Mouse (Mus musculus) urinary bladder, postnatal 14 days (tissue): ENCODE data around the gene Hspa1l.
"Not testable (repeated sequence)": the region's sequence is repeated elsewhere in the genome, so short reads cannot be mapped to it uniquely, and the experiment has no call there.

ENCODE experiments used
- DNase-seq: peaks from one replicate; pipeline ENCODE4 v3.0.0; 2021; ENCODE audit warnings: low spot score

Gene Hspa1l

DNA sequence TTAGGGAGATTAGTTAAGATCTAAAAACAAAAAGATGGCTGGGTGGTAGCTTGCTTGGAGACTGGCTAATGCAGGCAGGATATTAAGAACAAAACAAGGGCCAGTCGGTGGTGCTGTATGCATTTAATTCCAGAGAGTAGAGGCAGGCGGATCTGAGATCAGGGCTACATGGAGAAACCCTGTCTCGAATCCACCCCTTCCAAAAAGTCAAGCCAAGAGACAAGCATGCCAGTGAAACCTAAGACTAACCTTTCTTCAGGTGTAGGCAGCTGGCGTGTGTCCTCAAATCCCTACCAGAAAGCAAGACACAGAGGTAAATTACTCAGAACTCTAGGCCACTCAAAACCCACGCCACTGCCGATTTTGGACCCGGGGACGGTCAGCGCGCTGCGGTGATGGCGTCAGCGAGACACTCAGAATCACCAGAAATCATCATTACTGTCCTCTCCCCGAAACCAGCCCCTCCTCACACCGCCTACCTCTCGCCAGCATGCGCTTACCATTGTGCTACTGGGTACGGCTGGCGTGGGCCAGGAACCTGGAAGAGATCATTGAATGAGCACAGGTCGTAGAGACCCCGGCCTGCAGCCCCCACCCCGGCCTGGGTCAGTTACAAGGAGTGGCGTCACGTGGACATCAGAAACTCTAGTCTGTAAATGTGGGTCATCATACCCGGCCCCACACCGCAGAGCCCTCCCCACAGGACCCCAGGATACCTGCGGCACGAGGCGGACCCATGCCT lies 20.7 kb upstream of the Hspa1l start:
- no peak for DNase-seq

DNA sequence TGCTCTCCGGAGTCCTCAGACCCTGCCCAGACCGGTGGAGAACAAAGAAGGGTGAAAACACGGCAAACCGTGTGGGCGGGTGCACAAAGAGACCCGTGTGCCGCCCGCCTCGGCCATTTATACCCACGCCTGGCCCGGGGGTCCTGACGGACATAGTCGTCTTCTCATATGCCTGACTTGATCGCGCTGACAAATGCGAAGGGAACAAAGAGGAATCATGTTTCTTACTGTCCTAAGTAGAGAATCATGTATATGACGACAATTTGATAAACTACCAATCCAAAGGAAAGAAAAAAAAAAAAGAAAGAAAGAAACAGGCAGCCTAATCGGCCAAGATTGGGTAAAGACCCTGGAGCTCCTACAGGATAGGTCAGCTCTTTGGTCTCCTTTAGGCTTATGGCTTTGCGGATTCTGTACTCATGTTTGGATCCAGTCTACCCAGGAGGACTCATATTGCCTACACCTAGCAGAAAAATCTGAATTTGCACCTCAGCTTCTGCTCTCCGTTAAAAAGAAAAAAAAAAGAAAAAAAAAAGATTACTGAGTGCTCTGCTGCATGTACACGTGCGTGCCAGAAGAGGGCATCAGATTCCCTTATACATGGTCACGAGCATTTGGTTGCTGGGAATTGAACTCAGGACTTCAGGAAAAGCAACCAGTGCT lies 20.0 kb upstream of the Hspa1l start:
- DNase-seq, result peak; percentile 84

DNA sequence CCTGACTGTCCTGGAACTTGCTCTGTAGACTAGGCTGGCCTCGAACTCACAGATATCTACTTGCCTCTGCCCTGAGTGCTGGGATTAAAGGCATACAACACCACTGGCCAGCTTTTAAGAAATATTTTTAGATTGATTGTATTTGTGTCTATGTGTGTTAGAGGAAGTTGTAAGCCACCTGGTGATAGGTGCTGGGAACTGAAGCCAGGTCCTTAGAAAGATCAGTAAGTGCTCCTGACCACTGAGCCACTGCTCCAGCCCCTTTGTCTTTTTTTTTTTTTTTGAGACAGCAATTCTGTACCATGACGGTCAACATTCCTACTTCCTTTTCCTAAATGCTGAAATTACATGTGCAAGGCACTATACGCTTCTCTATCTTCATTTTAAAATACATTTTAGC lies 19.2 kb upstream of the Hspa1l start:
- DNase-seq, result no peak

DNA sequence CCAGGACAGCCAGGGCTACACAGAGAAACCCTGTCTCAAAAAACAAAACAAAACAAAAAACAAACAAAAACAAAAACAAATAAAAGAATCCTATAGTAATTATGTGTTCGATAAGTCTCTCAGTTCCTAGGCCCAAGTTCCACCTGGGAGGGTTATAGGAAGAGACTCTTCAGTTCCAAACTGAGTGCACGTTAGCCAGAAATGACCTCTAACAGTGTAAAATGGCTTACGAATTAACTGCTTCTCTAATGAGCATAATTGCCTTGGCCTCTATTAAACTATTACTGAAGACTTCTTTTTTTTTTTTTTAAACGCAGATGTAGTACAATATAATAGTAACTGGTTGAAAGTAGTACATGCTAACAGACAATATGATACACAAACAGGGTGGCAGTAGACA lies 18.6 kb upstream of the Hspa1l start:
- DNase-seq, result no peak

DNA sequence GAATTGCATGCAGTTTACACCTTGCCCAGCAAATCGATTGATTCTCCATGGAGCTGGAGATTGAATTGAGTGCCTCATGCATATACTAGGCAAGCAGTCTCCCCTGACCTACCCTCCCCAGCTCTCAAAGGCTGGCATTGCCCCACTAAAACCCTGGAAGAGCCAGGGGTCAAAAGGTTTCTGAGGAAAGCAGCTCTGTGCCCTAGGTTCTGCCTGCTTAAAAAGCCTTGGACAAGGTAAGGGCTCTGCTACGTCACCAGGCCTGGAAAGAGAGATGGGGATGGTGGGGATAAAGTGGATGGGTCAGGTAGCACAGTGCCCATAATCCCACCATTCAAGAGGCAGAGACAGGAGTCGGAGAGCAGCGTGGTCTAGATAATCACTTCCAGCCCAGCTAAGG lies 17.7 kb upstream of the Hspa1l start:
- no peak for DNase-seq

DNA sequence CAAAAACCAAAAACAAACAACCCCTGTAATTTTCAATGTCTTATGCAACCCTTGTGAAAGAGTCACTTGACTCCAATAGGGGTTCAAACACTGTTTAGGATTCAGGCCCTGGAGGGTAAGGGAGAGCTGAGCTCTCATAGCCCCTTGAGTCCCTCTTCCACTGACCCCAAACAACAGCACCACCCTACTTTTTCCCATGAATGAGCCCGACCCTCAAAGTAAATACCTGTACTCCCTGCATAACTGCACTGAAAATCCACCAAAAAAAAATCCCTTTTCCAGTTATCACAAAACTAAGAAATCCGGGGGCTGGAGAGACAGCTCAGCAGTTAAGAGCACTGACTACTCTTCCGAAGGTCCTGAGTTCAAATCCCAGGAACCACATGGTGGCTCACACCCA lies 16.6 kb upstream of the Hspa1l start:
- DNase-seq, result no peak

DNA sequence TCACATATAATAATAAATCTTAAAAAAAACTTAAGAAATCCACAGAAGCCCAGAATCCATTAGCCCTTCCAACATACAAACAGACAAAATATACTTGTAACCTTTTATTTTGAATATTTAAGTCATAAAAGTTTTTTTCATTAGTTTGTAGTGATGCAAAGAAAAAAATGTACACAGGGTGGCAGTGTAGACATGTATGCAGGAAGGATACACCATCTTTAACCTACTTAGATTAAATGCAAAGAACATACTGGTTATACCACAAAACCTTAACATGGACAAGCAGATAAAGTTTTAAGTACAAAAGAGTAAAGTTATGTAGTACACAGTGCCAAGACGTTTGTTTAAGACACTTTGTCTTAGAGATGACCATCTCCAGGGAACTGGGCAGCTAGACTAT lies 16.2 kb upstream of the Hspa1l start:
- no peak for DNase-seq

DNA sequence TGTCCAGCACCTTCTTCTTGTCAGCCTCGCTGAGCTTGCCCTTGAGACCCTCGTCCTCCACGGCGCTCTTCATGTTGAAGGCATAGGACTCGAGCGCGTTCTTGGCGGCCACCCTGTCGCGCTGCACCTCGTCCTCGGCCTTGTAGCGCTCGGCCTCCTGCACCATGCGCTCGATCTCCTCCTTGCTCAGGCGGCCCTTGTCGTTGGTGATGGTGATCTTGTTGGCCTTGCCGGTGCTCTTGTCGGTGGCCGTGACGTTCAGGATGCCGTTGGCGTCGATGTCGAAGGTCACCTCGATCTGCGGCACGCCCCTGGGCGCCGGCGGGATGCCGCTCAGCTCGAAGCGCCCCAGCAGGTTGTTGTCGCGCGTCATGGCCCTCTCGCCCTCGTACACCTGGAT lies 15.2 kb upstream of the Hspa1l start:
- DNase-seq, result not testable (repeated sequence)

DNA sequence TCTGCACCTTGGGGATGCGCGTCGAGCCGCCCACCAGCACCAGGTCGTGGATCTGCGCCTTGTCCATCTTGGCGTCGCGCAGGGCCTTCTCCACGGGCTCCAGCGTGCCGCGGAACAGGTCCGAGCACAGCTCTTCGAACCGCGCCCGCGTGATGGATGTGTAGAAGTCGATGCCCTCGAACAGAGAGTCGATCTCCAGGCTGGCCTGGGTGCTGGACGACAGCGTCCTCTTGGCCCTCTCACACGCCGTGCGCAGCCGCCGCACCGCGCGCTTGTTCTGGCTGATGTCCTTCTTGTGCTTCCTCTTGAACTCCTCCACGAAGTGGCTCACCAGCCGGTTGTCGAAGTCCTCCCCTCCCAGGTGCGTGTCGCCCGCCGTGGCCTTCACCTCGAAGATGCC lies 14.5 kb upstream of the Hspa1l start:
- not testable (repeated sequence) for DNase-seq

DNA sequence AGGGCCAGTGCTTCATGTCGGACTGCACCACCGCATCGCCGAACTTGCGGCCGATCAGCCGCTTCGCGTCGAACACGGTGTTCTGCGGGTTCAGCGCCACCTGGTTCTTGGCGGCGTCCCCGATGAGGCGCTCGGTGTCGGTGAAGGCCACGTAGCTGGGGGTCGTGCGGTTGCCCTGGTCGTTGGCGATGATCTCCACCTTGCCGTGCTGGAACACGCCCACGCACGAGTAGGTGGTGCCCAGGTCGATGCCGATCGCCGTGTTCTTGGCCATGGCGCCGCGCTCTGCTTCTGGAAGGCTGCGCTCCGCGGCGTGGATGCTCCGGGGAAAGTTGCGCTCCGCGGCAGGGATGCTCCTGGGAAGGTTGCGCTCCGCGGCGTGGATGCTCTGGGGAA lies 13.8 kb upstream of the Hspa1l start:
- DNase-seq, result not testable (repeated sequence)

DNA sequence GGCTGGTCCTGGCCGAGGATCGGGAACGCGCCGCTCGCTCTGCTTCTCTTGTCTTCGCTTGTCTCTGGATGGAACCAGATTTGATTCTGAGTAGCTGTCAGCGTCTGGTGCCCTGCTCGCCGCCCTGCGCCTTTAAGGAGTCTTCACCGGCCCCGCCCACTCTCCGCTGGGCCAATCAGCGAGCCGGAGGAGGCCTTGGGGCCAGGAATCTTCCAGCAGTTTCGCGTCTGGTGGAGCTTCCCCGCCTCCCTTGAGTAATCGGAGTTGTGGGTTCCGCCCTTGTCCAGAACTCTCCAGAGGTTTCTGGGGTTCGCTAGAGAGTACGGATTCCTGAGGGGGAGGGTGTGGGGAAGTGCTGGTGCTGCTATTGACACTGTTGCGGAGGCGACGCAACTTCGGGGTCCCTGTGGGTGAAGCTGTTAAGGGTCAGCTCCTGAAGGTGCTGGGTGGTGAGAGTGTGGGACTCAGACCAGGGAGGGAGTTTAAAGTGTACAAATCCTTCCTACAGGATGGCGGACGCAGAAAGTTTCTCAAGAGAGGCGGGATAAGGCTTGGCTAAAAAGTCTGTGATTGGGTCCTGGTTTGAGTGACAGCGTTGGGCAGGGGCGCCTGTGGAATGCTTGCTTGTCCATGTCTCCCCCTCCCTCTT lies 13.2 kb upstream of the Hspa1l start, which contains the start of gene Hspa1b:
Gene Hspa1b (minus strand): TSS at position 109 of the 649 bp plus-strand sequence.
- DNase-seq, result peak; percentile 85

DNA sequence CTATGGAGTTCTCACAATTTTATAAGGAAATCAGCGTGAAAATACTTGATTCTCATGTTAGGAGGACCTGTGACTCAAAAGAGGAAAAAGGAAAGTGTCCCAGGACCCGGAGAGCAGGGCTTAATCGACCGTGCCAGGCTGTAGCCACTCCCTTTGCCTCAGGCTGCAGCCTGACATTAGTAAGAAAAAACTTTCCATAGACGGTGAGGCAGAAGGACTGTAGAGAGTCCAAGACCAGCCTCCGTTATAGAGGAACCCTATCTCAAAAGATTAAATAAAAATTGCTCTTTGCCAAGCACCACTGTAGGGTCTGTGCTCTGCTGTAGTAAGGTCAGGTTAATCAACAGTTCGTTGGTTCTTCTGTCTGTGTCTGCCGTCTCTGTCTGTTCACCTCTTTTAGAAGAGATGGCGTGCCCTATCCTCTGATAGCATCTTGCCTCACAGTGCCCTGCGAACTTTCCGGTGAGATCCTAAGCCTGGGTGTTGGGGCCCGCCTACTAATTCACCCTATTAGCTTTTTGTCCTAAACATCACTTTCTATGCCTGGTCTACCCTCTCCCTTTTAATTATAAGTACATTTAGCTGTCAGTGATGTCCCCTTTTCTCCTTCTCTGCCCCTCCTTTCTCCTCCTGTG lies 12.5 kb upstream of the Hspa1l start:
- DNase-seq, result peak; percentile 68

DNA sequence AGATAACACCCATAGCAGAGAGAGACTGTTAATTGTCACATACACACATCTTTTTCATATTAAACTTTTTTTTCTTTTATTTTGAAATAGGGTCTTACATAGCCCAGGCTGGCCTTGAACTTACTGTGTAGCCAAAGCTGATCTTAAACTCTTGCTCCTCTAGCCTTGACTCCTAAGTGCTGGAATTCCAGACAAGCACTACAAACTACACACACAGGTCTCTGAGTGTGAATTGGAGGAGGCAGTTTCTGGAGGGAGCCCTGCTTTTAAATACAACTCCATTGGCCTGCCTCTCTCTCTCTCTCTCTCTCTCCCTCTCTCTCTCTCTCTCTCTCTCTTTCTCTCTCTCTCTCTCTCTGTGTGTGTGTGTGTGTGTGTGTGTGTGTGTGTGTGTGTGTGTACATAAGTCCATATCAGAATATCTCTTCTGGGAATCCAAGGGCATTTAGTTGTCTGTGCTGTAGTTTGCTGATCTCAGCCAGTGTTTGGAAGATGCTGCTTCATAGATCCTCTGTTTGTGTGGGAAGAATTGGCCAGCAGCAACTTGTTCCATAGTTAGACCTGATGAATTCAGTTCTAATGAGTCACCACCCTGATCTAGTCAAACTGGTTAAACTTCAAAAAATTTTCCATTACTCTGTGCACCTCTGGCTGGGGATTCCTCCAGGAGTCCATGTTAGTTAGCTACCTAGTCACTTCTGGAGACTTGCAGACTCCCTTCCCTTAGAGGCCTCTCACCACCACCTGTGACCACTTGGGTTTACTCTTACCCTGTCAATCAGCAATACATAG lies 11.6 kb upstream of the Hspa1l start:
- DNase-seq, result peak; percentile 58

DNA sequence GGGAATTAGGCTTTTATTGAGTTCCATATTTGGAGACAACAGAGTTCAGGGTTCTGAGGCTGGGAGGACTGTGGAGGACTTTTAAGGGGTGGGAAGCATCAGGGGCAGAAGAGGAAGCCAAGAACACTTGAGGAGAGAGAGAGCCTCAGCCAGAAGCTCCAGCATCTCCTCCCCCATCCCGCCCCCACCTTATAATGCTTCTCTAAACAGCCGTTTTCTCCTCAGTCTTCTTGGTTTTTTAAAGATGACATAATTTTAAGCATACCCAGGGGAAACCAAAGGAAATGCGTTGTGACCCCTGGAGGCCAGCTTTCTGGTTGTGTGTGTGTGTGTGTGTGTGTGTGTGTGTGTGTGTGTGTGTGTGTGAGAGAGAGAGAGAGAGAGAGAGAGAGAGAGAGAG lies 10.4 kb upstream of the Hspa1l start:
- no peak for DNase-seq

DNA sequence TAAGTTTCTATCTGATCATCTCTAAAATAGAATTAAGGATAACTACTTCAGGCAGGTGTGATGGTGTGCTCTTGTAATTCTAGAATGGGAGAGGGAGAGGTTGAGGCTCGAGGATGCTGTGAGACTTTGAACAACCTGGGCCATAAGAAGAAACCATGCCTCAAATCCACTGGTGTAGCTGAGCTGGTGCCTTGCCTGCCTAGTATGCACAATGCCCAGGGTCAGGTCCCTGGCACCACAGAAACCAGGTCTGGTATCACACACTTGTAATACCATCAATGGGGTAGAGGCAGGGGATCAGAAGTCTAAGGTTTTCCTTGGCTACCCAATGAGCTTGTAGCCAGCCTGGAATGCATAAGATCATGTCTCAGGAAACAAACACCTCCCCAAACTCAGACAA lies 9.7 kb upstream of the Hspa1l start:
- DNase-seq, result no peak

DNA sequence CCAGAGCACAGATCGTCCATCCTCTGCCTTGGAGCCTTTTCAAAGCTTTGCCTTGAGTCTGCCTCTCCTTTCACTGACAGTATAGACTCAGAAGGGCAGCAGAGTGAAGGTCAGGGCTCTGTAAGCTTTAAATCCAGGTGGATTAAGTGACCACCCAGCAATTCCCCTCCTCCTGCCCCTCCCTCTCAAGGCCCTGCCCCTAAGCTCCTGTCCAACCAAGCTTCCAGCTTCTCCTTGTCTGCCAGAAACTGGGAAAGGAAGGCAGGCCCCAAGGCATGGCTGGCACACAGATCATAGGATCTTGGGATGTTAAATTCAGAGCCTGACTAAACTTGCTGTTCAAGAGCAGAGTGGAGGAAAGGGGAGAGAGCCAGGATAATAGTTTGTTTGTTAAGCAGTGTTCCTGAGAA lies 7.9 kb upstream of the Hspa1l start:
- peak; percentile 56 for DNase-seq

DNA sequence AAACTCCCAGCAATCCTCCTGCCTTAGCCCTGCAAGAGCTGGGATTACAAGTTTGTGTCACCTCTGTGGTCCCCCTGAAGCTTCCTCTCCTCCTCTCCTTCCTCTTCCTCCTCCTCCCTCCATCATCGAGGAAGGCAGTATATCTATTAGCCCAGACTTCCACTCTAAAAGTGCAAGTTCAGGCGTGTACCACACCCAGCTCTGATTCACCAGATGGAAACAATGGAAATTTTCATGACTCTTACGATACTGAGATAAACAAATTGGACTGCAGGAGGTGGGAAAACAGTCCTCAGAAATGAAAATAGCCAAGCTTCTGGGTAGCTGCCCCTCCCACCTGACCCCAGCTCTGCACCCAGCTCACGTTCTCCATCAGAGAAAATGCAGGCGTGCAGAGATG lies 6.9 kb upstream of the Hspa1l start:
- DNase-seq, result no peak

DNA sequence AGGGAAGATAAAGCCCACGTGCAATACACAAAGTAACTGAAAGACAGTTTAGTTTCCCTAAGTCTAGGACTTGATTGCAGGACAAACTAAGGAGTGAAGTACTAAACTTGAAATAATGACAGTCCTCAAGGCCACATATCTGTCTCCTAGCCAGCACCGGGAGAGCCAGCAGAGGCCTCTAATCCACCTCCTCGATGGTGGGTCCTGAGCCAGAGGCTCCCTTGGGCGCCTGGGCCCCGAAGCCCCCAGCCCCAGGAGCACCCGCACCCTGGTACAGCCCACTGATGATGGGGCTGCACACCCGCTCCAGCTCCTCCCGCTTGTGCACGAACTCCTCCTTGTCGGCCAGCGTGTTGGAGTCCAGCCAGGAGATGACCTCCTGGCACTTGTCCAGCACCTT lies 2.7 kb upstream of the Hspa1l start, which contains the start of gene Gm20481:
Gene Gm20481 (plus strand): TSS at position 91 of the 400 bp plus-strand sequence.
- not testable (repeated sequence) for DNase-seq

DNA sequence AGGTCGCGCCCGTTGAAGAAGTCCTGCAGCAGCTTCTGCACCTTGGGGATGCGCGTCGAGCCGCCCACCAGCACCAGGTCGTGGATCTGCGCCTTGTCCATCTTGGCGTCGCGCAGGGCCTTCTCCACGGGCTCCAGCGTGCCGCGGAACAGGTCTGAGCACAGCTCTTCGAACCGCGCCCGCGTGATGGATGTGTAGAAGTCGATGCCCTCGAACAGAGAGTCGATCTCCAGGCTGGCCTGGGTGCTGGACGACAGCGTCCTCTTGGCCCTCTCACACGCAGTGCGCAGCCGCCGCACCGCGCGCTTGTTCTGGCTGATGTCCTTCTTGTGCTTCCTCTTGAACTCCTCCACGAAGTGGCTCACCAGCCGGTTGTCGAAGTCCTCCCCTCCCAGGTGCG lies 1.7 kb upstream of the Hspa1l start:
- DNase-seq, result not testable (repeated sequence)

DNA sequence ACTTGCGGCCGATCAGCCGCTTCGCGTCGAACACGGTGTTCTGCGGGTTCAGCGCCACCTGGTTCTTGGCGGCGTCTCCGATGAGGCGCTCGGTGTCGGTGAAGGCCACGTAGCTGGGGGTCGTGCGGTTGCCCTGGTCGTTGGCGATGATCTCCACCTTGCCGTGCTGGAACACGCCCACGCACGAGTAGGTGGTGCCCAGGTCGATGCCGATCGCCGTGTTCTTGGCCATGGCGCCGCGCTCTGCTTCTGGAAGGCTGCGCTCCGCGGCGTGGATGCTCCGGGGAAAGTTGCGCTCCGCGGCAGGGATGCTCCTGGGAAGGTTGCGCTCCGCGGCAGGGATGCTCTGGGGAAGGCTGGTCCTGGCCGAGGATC lies 822 bp upstream of the Hspa1l start:
- DNase-seq, result not testable (repeated sequence)

DNA sequence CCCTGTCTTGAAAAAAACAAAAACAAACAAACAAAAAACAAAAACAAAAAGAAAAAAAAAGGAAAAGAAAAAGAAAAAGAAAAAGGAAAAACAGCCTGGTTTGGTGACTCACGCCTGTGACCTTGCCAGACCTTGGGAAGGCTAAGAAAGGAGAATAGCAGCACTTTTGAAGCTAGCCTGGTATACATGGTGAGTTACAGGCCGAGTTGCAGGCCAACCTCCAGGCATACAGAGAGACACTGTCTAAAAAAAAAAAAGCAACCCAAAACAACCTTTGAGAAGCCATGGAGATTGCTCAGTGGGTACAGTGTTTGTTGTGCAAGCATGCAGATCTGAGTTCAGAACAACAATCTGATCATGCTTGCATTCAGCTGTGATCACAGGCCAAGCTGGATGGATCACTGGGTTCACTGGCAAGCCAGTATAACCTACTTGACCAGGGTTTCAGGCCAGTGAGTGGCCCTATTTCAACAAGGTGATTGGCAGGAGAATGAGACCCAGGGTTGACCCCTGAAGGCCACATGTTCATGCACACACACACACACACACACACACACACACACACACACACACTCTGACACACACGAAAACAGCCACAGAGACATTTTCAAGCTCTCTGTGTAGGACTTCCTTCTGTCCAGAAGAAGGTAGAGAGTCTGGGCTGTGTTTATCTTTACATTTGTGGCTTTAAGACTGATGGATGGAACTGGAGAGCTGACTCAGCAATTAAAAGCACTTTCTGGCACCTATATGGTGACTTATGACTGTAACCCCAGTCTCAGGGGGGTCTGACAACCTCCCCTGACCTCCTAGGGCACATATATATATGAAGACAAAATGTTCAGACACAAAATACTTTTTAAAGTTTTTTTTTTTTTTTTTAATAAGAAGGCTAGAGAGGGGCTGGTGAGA lies 3.3 kb downstream of the Hspa1l start:
- no peak for DNase-seq
